In genomic region chr15:100422476-100422875, GRCm38 (mm10) we compare ENCODE assay signal across 8 mouse cellular contexts. TPM values are rescaled to one million over a fixed set of nuclear protein-coding genes. Genes with fewer than 3 reads are reported as not detected.
A peak's percentile ranks its signal among the peaks of the same experiment; 100 is the strongest.
DNase-seq lines count a peak whose midpoint lies in the region; ATAC-seq and TF ChIP-seq lines count a peak whose summit lies in the region.

No protein-coding gene starts in this region.

- H3K27me3 ChIP-seq in kidney, postnatal 0 days (ENCODE audit: insufficient read depth, low read length) = no peaks in the 10 kb centered on the region
- H3K27me3 ChIP-seq in embryonic facial prominence, embryonic 12.5 days = peaks cover 20% of the 10 kb centered on the region; the same call in 1 of the 2 replicates
- peaks cover 9% of the 10 kb centered on the region; the same call in 1 of the 2 replicates for H3K27me3 ChIP-seq in limb, embryonic 10.5 days (ENCODE audit: low read depth, poor library complexity, severe bottlenecking)
- peaks cover 15% of the 10 kb centered on the region for H3K27me3 ChIP-seq in midbrain, postnatal 0 days (ENCODE audit: insufficient read depth, low read length)

- no peaks in the 10 kb centered on the region for H3K9me3 ChIP-seq in kidney, postnatal 0 days (replicated peaks; ENCODE audit: low read length)
- H3K9me3 ChIP-seq in embryonic facial prominence, embryonic 12.5 days = no peaks in the 10 kb centered on the region
- no peaks in the 10 kb centered on the region for H3K9me3 ChIP-seq in limb, embryonic 10.5 days (replicated peaks)
- no peaks in the 10 kb centered on the region for H3K9me3 ChIP-seq in midbrain, postnatal 0 days (ENCODE audit: low read length)

- no peaks in the 10 kb centered on the region for H3K36me3 ChIP-seq in kidney, postnatal 0 days (ENCODE audit: insufficient read depth, low read length)
- H3K36me3 ChIP-seq in embryonic facial prominence, embryonic 12.5 days = no peaks in the 10 kb centered on the region
- H3K36me3 ChIP-seq in limb, embryonic 10.5 days = 0 out of 2 replicates have a peak, but pooled peaks cover 3% of the 10 kb centered on the region
- no peaks in the 10 kb centered on the region for H3K36me3 ChIP-seq in midbrain, postnatal 0 days (ENCODE audit: insufficient read depth, low read length)

- H3K9ac ChIP-seq in kidney, postnatal 0 days (ENCODE audit: low read depth, low read length) = peak overlapping the region; percentile 88
- H3K9ac ChIP-seq in embryonic facial prominence, embryonic 12.5 days = peak overlapping the region; percentile 94
- H3K9ac ChIP-seq in midbrain, postnatal 0 days (replicated peaks; ENCODE audit: low read length, poor library complexity, severe bottlenecking) = peak overlapping the region; percentile 85

- ATAC-seq in kidney, postnatal 0 days (replicated peaks; ENCODE audit: low FRiP score, low read depth) = peak; percentile 48
- peak; percentile 19; the same call in 1 of the 2 replicates for ATAC-seq in embryonic facial prominence, embryonic 12.5 days (ENCODE audit: insufficient number of reproducible peaks, insufficient read depth, low FRiP score, low TSS enrichment)
- ATAC-seq in midbrain, postnatal 0 days (ENCODE audit: low FRiP score) = peak; percentile 68

- H3K4me1 ChIP-seq in kidney, postnatal 0 days (replicated peaks; ENCODE audit: insufficient read depth, low read length) = peaks cover 20% of the 10 kb centered on the region; the same call in 1 of the 2 replicates
- peaks cover 29% of the 10 kb centered on the region for H3K4me1 ChIP-seq in embryonic facial prominence, embryonic 12.5 days
- peaks cover 56% of the 10 kb centered on the region for H3K4me1 ChIP-seq in limb, embryonic 10.5 days
- H3K4me1 ChIP-seq in midbrain, postnatal 0 days (ENCODE audit: insufficient read depth, low read length) = peaks cover 13% of the 10 kb centered on the region; the same call in 1 of the 2 replicates

- H3K27ac ChIP-seq in kidney, postnatal 0 days = peak overlapping the region; percentile 72
- 0 out of 2 replicates have a peak overlapping the region, but pooled peaks have one; percentile 6 for H3K27ac ChIP-seq in embryonic facial prominence, embryonic 12.5 days
- H3K27ac ChIP-seq in limb, embryonic 10.5 days = peak overlapping the region; percentile 92
- peak overlapping the region; percentile 58 for H3K27ac ChIP-seq in midbrain, postnatal 0 days (ENCODE audit: low read depth, low read length)

- WGBS in kidney, postnatal 0 days = 3% methylated on average over 37 of the region's 44 CpGs
- under 1% methylated on average over 44 of the region's 44 CpGs for WGBS in embryonic facial prominence, embryonic 12.5 days
- under 1% methylated on average over 42 of the region's 44 CpGs for WGBS in limb, embryonic 10.5 days
- under 1% methylated on average over 36 of the region's 44 CpGs for WGBS in midbrain, postnatal 0 days

- DNase-seq in kidney, postnatal 0 days (ENCODE audit: low spot score) = no peak
- no peak for DNase-seq in kidney, postnatal 14 days
- DNase-seq in NIH3T3 (ENCODE audit: low read depth) = peak; percentile 48
- peak; percentile 62 for DNase-seq in limb, embryonic 10.5 days (ENCODE audit: low spot score)
- no peak for DNase-seq in midbrain, postnatal 0 days (ENCODE audit: low spot score)
- no peak for DNase-seq in gastrocnemius, postnatal 4 days (ENCODE audit: low spot score in 2 of 2)
- no peak for DNase-seq in right cerebral cortex, postnatal 25 days

- H3K4me3 ChIP-seq in kidney, postnatal 0 days (replicated peaks; ENCODE audit: low read depth, low read length) = peak overlapping the region; percentile 86
- peak overlapping the region; percentile 95 for H3K4me3 ChIP-seq in embryonic facial prominence, embryonic 12.5 days
- peak overlapping the region; percentile 99 for H3K4me3 ChIP-seq in limb, embryonic 10.5 days
- peak overlapping the region; percentile 85 for H3K4me3 ChIP-seq in midbrain, postnatal 0 days (ENCODE audit: low read depth, low read length)

- H3K4me2 ChIP-seq in kidney, postnatal 0 days (ENCODE audit: low read length) = peak overlapping the region; percentile 96
- peak overlapping the region; percentile 80 for H3K4me2 ChIP-seq in embryonic facial prominence, embryonic 12.5 days (replicated peaks)
- peak overlapping the region; percentile 91 for H3K4me2 ChIP-seq in midbrain, postnatal 0 days (ENCODE audit: low read depth, low read length, poor library complexity, severe bottlenecking)

- TF ChIP-seq CTCF in kidney, postnatal 0 days (IDR thresholded peaks at IDR 0.05; ENCODE audit: low read depth) = no peak
- no peak for TF ChIP-seq CTCF in midbrain, postnatal 0 days (IDR thresholded peaks at IDR 0.05)

RNA-seq across cellular contexts. Expression of gene Gm5475, which starts 0.5 kb away (rescaled TPM):
- polyA plus RNA-seq in kidney, postnatal 0 days (2015; fragmentation: Nextera tagmentation; extraction: Ambion mirVana) = 1.3 and 1.5 TPM in 2 replicates
- polyA plus RNA-seq in embryonic facial prominence, embryonic 12.5 days (2016; fragmentation: Nextera tagmentation; extraction: Ambion mirVana) = 0.12 and 0.14 TPM in 2 replicates
- 0.08 and 0.11 TPM in 2 replicates for polyA plus RNA-seq in limb, embryonic 10.5 days (2016; fragmentation: Nextera tagmentation; extraction: Ambion mirVana)
- total RNA-seq in midbrain, postnatal 0 days (2014; rRNA removed) = not detected in 2 replicates
- 0.15 and 0.17 TPM in 2 replicates for polyA plus RNA-seq in midbrain, postnatal 0 days (2015; fragmentation: Nextera tagmentation; extraction: Ambion mirVana)
- not detected for total RNA-seq in gastrocnemius, postnatal 4 days (2021)

RNA-seq across cellular contexts. Expression of gene Slc11a2, which starts 2.4 kb away (rescaled TPM):
- 28.1 and 33.2 TPM in 2 replicates for polyA plus RNA-seq in kidney, postnatal 0 days (2015; fragmentation: Nextera tagmentation; extraction: Ambion mirVana)
- 22.3 and 23.0 TPM in 2 replicates for polyA plus RNA-seq in embryonic facial prominence, embryonic 12.5 days (2016; fragmentation: Nextera tagmentation; extraction: Ambion mirVana)
- 30.4 and 31.0 TPM in 2 replicates for polyA plus RNA-seq in limb, embryonic 10.5 days (2016; fragmentation: Nextera tagmentation; extraction: Ambion mirVana)
- total RNA-seq in midbrain, postnatal 0 days (2014; rRNA removed) = 29.5 and 34.4 TPM in 2 replicates
- polyA plus RNA-seq in midbrain, postnatal 0 days (2015; fragmentation: Nextera tagmentation; extraction: Ambion mirVana) = 17.0 and 23.6 TPM in 2 replicates
- total RNA-seq in gastrocnemius, postnatal 4 days (2021) = 10 to 100 TPM; 28.0 to 28.6 TPM

RNA-seq across cellular contexts. Expression of gene Letmd1, which starts 46.3 kb away (rescaled TPM):
- 21.3 and 22.4 TPM in 2 replicates for polyA plus RNA-seq in kidney, postnatal 0 days (2015; fragmentation: Nextera tagmentation; extraction: Ambion mirVana)
- 35.3 and 37.3 TPM in 2 replicates for polyA plus RNA-seq in embryonic facial prominence, embryonic 12.5 days (2016; fragmentation: Nextera tagmentation; extraction: Ambion mirVana)
- polyA plus RNA-seq in limb, embryonic 10.5 days (2016; fragmentation: Nextera tagmentation; extraction: Ambion mirVana) = 29.7 and 31.4 TPM in 2 replicates
- 80.9 and 86.0 TPM in 2 replicates for total RNA-seq in midbrain, postnatal 0 days (2014; rRNA removed)
- polyA plus RNA-seq in midbrain, postnatal 0 days (2015; fragmentation: Nextera tagmentation; extraction: Ambion mirVana) = 53.0 and 55.0 TPM in 2 replicates
- total RNA-seq in gastrocnemius, postnatal 4 days (2021) = 10 to 100 TPM; 20.9 to 24.1 TPM

RNA-seq across cellular contexts. Expression of gene Higd1c, which starts 58.1 kb away (rescaled TPM):
- 0.69 TPM in 1 of 2 replicates, not detected in the other for polyA plus RNA-seq in kidney, postnatal 0 days (2015; fragmentation: Nextera tagmentation; extraction: Ambion mirVana)
- not detected in 2 replicates for polyA plus RNA-seq in embryonic facial prominence, embryonic 12.5 days (2016; fragmentation: Nextera tagmentation; extraction: Ambion mirVana)
- 0.65 TPM in 1 of 2 replicates, not detected in the other for polyA plus RNA-seq in limb, embryonic 10.5 days (2016; fragmentation: Nextera tagmentation; extraction: Ambion mirVana)
- total RNA-seq in midbrain, postnatal 0 days (2014; rRNA removed) = not detected in 2 replicates
- polyA plus RNA-seq in midbrain, postnatal 0 days (2015; fragmentation: Nextera tagmentation; extraction: Ambion mirVana) = not detected in 2 replicates
- total RNA-seq in gastrocnemius, postnatal 4 days (2021) = not detected

Comparison
In these comparisons a context has a peak if more than half of its experiments do, and no peak if none do; other contexts are left out.
1. DNase-seq: peak in NIH3T3 (single experiment) and limb, embryonic 10.5 days (single experiment); none in kidney, postnatal 0 days (single experiment), kidney, postnatal 14 days (single experiment), midbrain, postnatal 0 days (single experiment), gastrocnemius, postnatal 4 days (0 of 2) and right cerebral cortex, postnatal 25 days (single experiment).
2. H3K27ac ChIP-seq: peak in every context shown above with its lines; median percentile 92 in limb, embryonic 10.5 days; 72 in kidney, postnatal 0 days; 58 in midbrain, postnatal 0 days; 6 in embryonic facial prominence, embryonic 12.5 days.
3. Peak in every context shown above with its lines, with median percentiles within 50 percentile points of each other: ATAC-seq, H3K4me2 ChIP-seq, H3K4me3 ChIP-seq and H3K9ac ChIP-seq.